Mouse (Mus musculus) stomach, embryonic 14.5 days (tissue): Measurements from ENCODE around the gene Cdkn2d. TPM values are rescaled to one million over a fixed set of nuclear protein-coding genes. Genes with fewer than 3 reads are reported as not detected.
A peak's percentile ranks its signal among the peaks of the same experiment; 100 is the strongest.

ENCODE experiments used
- ATAC-seq: fragments of 200-750 bp; cut with Nextera tagmentation; 2 replicates; pipeline ENCODE4 v1.8.0; 2017; ENCODE audit warnings: low read depth, moderate TSS enrichment; ENCODE audit not compliant: insufficient number of reproducible peaks, insufficient read depth, low FRiP score
- H3K27ac ChIP-seq: fragments of 300-500 bp; sonication (generic); 2 replicates; pipeline ENCODE4 v1.5.1; 2014; ENCODE audit warnings: mild to moderate bottlenecking, low read length, moderate library complexity, mixed read lengths
- H3K27me3 ChIP-seq: fragments of 300-500 bp; sonication (generic); 2 replicates; pipeline ENCODE4 v1.6.1; 2014; ENCODE audit warnings: low read length, control low read depth, mixed read lengths; ENCODE audit not compliant: control insufficient read depth, insufficient read depth
- H3K36me3 ChIP-seq: fragments of 300-500 bp; sonication (generic); 2 replicates; pipeline ENCODE4 v1.6.1; 2014; ENCODE audit warnings: mild to moderate bottlenecking, control low read depth, low read length, moderate library complexity, mixed read lengths; ENCODE audit not compliant: control insufficient read depth, insufficient read depth
- H3K4me1 ChIP-seq: fragments of 300-500 bp; sonication (generic); 2 replicates; pipeline ENCODE4 v1.6.1; 2014; ENCODE audit warnings: low read length, control low read depth, mixed read lengths; ENCODE audit not compliant: control insufficient read depth, insufficient read depth
- H3K4me2 ChIP-seq: fragments of 300-500 bp; sonication (generic); replicated peaks from 2 replicates; pipeline ENCODE4 v1.6.1; 2014; ENCODE audit warnings: low read depth, low read length, control low read depth
- H3K4me3 ChIP-seq: fragments of 300-500 bp; sonication (generic); 2 replicates; pipeline ENCODE4 v1.5.1; 2014; ENCODE audit warnings: low read depth, low read length, control low read depth
- H3K9ac ChIP-seq: fragments of 300-500 bp; sonication (generic); replicated peaks from 2 replicates; pipeline ENCODE4 v1.6.1; 2014; ENCODE audit warnings: low read depth, mild to moderate bottlenecking, control low read depth, low read length, moderate library complexity, mixed read lengths
- H3K9me3 ChIP-seq: fragments of 300-500 bp; sonication (generic); 2 replicates; pipeline ENCODE4 v1.6.1; 2016; ENCODE audit warnings: low read depth, low read length, control low read depth; ENCODE audit not compliant: control insufficient read depth
- WGBS: fragments of 180-500 bp; shearing (Covaris S2); extraction: QIAGEN DNeasy Blood & Tissue Kit; methylation state at CpG from one replicate; pipeline ENCODE4 v1.1.7; 2014; 5-methylcytosine and 5-hydroxymethylcytosine counted together
- polyA plus RNA-seq: library from polyadenylated mRNA; unstranded; fragments of >200 nt; fragmentation: Nextera tagmentation; extraction: Ambion mirVana; gene quantifications from 2 replicates; pipeline ENCODE4 v1.2.1, GENCODE M21; 2014

Gene Cdkn2d
- polyA plus RNA-seq, 1 experiment from 2014 or later: 48.5 TPM

- H3K27me3 ChIP-seq: no peaks in the 10 kb centered on the region
- H3K27ac ChIP-seq: peak overlapping the region; percentile 63
- no peak for ATAC-seq
- H3K9me3 ChIP-seq: no peaks in the 10 kb centered on the region
- peaks cover 20% of the 10 kb centered on the region for H3K4me1 ChIP-seq
- 1% methylated on average over 20 of the region's 20 CpGs for WGBS
- peak overlapping the region; percentile 60 for H3K9ac ChIP-seq
- peak overlapping the region; percentile 61 for H3K4me2 ChIP-seq
- peak overlapping the region; percentile 69 for H3K4me3 ChIP-seq
- H3K36me3 ChIP-seq: peaks cover 3% of the 10 kb centered on the region; the same call in 1 of the 2 replicates
These were observed 618 bp downstream of the Cdkn2d start for GRCm38 (mm10) chr9:21290589-21290988.

- no peak overlapping the region for H3K27ac ChIP-seq
- peaks cover 20% of the 10 kb centered on the region for H3K4me1 ChIP-seq
- ATAC-seq: no peak
- WGBS: 85% methylated on average over 2 of the region's 2 CpGs
- H3K27me3 ChIP-seq: no peaks in the 10 kb centered on the region
- H3K9me3 ChIP-seq: no peaks in the 10 kb centered on the region
- no peak overlapping the region for H3K9ac ChIP-seq
- H3K4me2 ChIP-seq: peak overlapping the region; percentile 61; the same call in 1 of the 2 replicates
- 0 out of 2 replicates have a peak overlapping the region, but pooled peaks have one; percentile 69 for H3K4me3 ChIP-seq
- peaks cover 10% of the 10 kb centered on the region; the same call in 1 of the 2 replicates for H3K36me3 ChIP-seq
These were observed 1.9 kb downstream of the Cdkn2d start for GRCm38 (mm10) chr9:21289337-21289671.

- WGBS: 73% methylated on average over 13 of the region's 13 CpGs
- H3K27ac ChIP-seq: peak overlapping the region; percentile 80; the same call in 1 of the 2 replicates
- 0 out of 2 replicates have a peak overlapping the region, but pooled peaks have one; percentile 28 for H3K9ac ChIP-seq
- no peaks in the 10 kb centered on the region for H3K27me3 ChIP-seq
- peak overlapping the region; percentile 62 for H3K4me2 ChIP-seq
- peaks cover 16% of the 10 kb centered on the region; the same call in 1 of the 2 replicates for H3K36me3 ChIP-seq
- H3K4me3 ChIP-seq: peak overlapping the region; percentile 63
- H3K9me3 ChIP-seq: no peaks in the 10 kb centered on the region
- ATAC-seq: no peak
- peaks cover 20% of the 10 kb centered on the region for H3K4me1 ChIP-seq
These were observed 2.5 kb downstream of the Cdkn2d start for GRCm38 (mm10) chr9:21288404-21289336.

- WGBS: 1% methylated on average over 59 of the region's 59 CpGs
- peak within 1 kb of the TSS; percentile 62 for H3K4me2 ChIP-seq
- H3K27ac ChIP-seq: peak within 1 kb of the TSS; percentile 80
- peak within 1 kb of the TSS; percentile 63 for H3K4me3 ChIP-seq
- H3K36me3 ChIP-seq: peaks cover 17% of the 10 kb centered on the region; the same call in 1 of the 2 replicates
- ATAC-seq: peak; percentile 80
- peaks cover 20% of the 10 kb centered on the region for H3K4me1 ChIP-seq
- peak within 1 kb of the TSS; percentile 47 for H3K9ac ChIP-seq
- H3K27me3 ChIP-seq: no peaks in the 10 kb centered on the region
- H3K9me3 ChIP-seq: no peaks in the 10 kb centered on the region
These were observed 3.4 kb downstream of the Cdkn2d start, which contains the start of gene Kri1 for GRCm38 (mm10) chr9:21287571-21288402. Gene Kri1, minus strand, starts transcription at chr9:21287969.

GRCm38 (mm10) chr9:21286753-21287152, 4.5 kb downstream of the Cdkn2d start:
- no peaks in the 10 kb centered on the region for H3K27me3 ChIP-seq
- 69% methylated on average over 3 of the region's 3 CpGs for WGBS
- H3K9ac ChIP-seq: no peak overlapping the region

GRCm38 (mm10) chr9:21283994-21284393, 7.2 kb downstream of the Cdkn2d start:
- no peak overlapping the region for H3K4me2 ChIP-seq
- no peak overlapping the region for H3K4me3 ChIP-seq
- H3K9me3 ChIP-seq: no peaks in the 10 kb centered on the region
- no peak overlapping the region for H3K9ac ChIP-seq
- ATAC-seq: no peak
- 76% methylated on average over 3 of the region's 3 CpGs for WGBS
- peaks cover 11% of the 10 kb centered on the region for H3K4me1 ChIP-seq
- H3K36me3 ChIP-seq: peaks cover 43% of the 10 kb centered on the region
- H3K27me3 ChIP-seq: no peaks in the 10 kb centered on the region
- no peak overlapping the region for H3K27ac ChIP-seq

More at GRCm38 (mm10) chr9:21286753-21287152, 4.5 kb downstream of the Cdkn2d start:
- Histone ChIP-seq H3K4me2 (peak overlapping the region; percentile 62), H3K4me3 (peak overlapping the region; percentile 63), H3K9me3 (no peaks in the 10 kb centered on the region), H3K4me1 (peaks cover 20% of the 10 kb centered on the region), H3K36me3 (peaks cover 24% of the 10 kb centered on the region), H3K27ac (no peak overlapping the region)
- no peak for ATAC-seq

GRCm38 (mm10) chr9:21283591-21283990, 7.6 kb downstream of the Cdkn2d start:
- Histone ChIP-seq H3K4me2 (no peak overlapping the region), H3K9me3 (no peaks in the 10 kb centered on the region), H3K27me3 (no peaks in the 10 kb centered on the region), H3K4me1 (peaks cover 7% of the 10 kb centered on the region), H3K27ac (no peak overlapping the region), H3K36me3 (peaks cover 41% of the 10 kb centered on the region), H3K9ac (no peak overlapping the region), H3K4me3 (no peak overlapping the region)
- no peak for ATAC-seq
- WGBS: 91% methylated on average over 5 of the region's 5 CpGs

- no peaks in the 10 kb centered on the region for H3K27me3 ChIP-seq
- ATAC-seq: no peak
- 90% methylated on average over 5 of the region's 5 CpGs for WGBS
These were observed 13.4 kb downstream of the Cdkn2d start for GRCm38 (mm10) chr9:21277776-21278175.

More at GRCm38 (mm10) chr9:21277776-21278175, 13.4 kb downstream of the Cdkn2d start:
- Histone ChIP-seq H3K27ac (no peak overlapping the region), H3K4me1 (no peaks in the 10 kb centered on the region), H3K9ac (no peak overlapping the region), H3K4me3 (no peak overlapping the region), H3K4me2 (no peak overlapping the region), H3K9me3 (no peaks in the 10 kb centered on the region), H3K36me3 (peaks cover 74% of the 10 kb centered on the region)
